Mouse (Mus musculus): ENCODE data around the gene Csf2rb2. TPM values are rescaled to one million over a fixed set of nuclear protein-coding genes. Genes with fewer than 3 reads are reported as not detected.
"Not testable (repeated sequence)": the region's sequence is repeated elsewhere in the genome, so short reads cannot be mapped to it uniquely, and the experiment has no call there.

Csf2rb2 gene
- polyA plus RNA-seq, 1 experiment from 2014 or later, result 0.54 TPM

- H3K27me3 ChIP-seq; H3K27ac ChIP-seq; H3K9ac ChIP-seq; H3K4me3 ChIP-seq (replicated peaks); H3K36me3 ChIP-seq; ATAC-seq (ENCODE audit: low read depth); H3K4me2 ChIP-seq; H3K9me3 ChIP-seq (replicated peaks): not testable (repeated sequence)
- peak; percentile 25 for DNase-seq
- peaks cover 12% of the 10 kb centered on the region for H3K4me1 ChIP-seq (replicated peaks)
- WGBS (ENCODE audit: insufficient replicate concordance), result 26% methylated on average over 6 of the region's 6 CpGs
Observed at GRCm38 (mm10) chr15:78329972-78330371, 24.5 kb upstream of the Csf2rb2 start.

GRCm38 (mm10) chr15:78328520-78329097 is 23.1 kb upstream of the Csf2rb2 start:
- no peak overlapping the region for H3K4me3 ChIP-seq (replicated peaks)
- H3K27ac ChIP-seq, result no peak overlapping the region
- H3K9me3 ChIP-seq (replicated peaks), result no peaks in the 10 kb centered on the region
- H3K4me2 ChIP-seq, result no peak overlapping the region
- no peak for ATAC-seq (ENCODE audit: low read depth)
- no peaks in the 10 kb centered on the region for H3K27me3 ChIP-seq
- DNase-seq, result no peak
- H3K4me1 ChIP-seq (replicated peaks), result peaks cover 17% of the 10 kb centered on the region
- H3K9ac ChIP-seq, result no peak overlapping the region
- H3K36me3 ChIP-seq, result no peaks in the 10 kb centered on the region
- 64% methylated on average over 3 of the region's 3 CpGs for WGBS (ENCODE audit: insufficient replicate concordance)

GRCm38 (mm10) chr15:78327753-78328341 is 22.3 kb upstream of the Csf2rb2 start:
- ATAC-seq (ENCODE audit: low read depth), result not testable (repeated sequence)

GRCm38 (mm10) chr15:78326747-78327146 is 21.2 kb upstream of the Csf2rb2 start:
- 73% methylated on average over 10 of the region's 10 CpGs for WGBS (ENCODE audit: insufficient replicate concordance)
- H3K36me3 ChIP-seq, result no peaks in the 10 kb centered on the region
- no peak for ATAC-seq (ENCODE audit: low read depth)
- H3K4me1 ChIP-seq (replicated peaks), result peaks cover 17% of the 10 kb centered on the region
- peak overlapping the region; percentile 3 for H3K4me2 ChIP-seq
- no peak for DNase-seq
- H3K4me3 ChIP-seq (replicated peaks), result peak overlapping the region; percentile 28
- no peaks in the 10 kb centered on the region for H3K9me3 ChIP-seq (replicated peaks)
- no peak overlapping the region for H3K27ac ChIP-seq
- 0 out of 2 replicates have a peak, but pooled peaks cover 4% of the 10 kb centered on the region for H3K27me3 ChIP-seq
- H3K9ac ChIP-seq, result no peak overlapping the region

More at GRCm38 (mm10) chr15:78327753-78328341, 22.3 kb upstream of the Csf2rb2 start:
- H3K27ac ChIP-seq; H3K9ac ChIP-seq; H3K36me3 ChIP-seq; DNase-seq; H3K9me3 ChIP-seq (replicated peaks); H3K27me3 ChIP-seq; H3K4me3 ChIP-seq (replicated peaks): not testable (repeated sequence)
- WGBS (ENCODE audit: insufficient replicate concordance), result 57% methylated on average over 6 of the region's 6 CpGs
- 0 out of 2 replicates have a peak overlapping the region, but pooled peaks have one; percentile 3 for H3K4me2 ChIP-seq
- peaks cover 17% of the 10 kb centered on the region for H3K4me1 ChIP-seq (replicated peaks)

- ATAC-seq (ENCODE audit: low read depth) (no peak), DNase-seq (peak; percentile 17)
- Histone ChIP-seq H3K27me3 (peaks cover 4% of the 10 kb centered on the region; the same call in 1 of the 2 replicates), H3K9ac (peak within 1 kb of the TSS; percentile 4; the same call in 1 of the 2 replicates), H3K4me3 (replicated peaks) (peak within 1 kb of the TSS; percentile 28), H3K4me1 (replicated peaks) (peaks cover 17% of the 10 kb centered on the region), H3K9me3 (replicated peaks) (no peaks in the 10 kb centered on the region), H3K36me3 (no peaks in the 10 kb centered on the region), H3K4me2 (peak within 1 kb of the TSS; percentile 3), H3K27ac (no peak within 1 kb of the TSS)
- 21% methylated on average over 11 of the region's 11 CpGs for WGBS (ENCODE audit: insufficient replicate concordance)
Observed at GRCm38 (mm10) chr15:78325671-78326339, 20.3 kb upstream of the Csf2rb2 start, which contains the start of gene Csf2rb. Gene Csf2rb, plus strand, starts transcription at chr15:78325752.

- ATAC-seq (ENCODE audit: low read depth) (no peak), DNase-seq (no peak)
- Histone ChIP-seq H3K4me2 (no peak overlapping the region), H3K27ac (no peak overlapping the region), H3K27me3 (peaks cover 4% of the 10 kb centered on the region; the same call in 1 of the 2 replicates), H3K9ac (no peak overlapping the region), H3K36me3 (no peaks in the 10 kb centered on the region), H3K4me3 (replicated peaks) (no peak overlapping the region), H3K4me1 (replicated peaks) (peaks cover 19% of the 10 kb centered on the region; the same call in 1 of the 2 replicates), H3K9me3 (replicated peaks) (no peaks in the 10 kb centered on the region)
- WGBS (ENCODE audit: insufficient replicate concordance), result 44% methylated on average over 2 of the region's 2 CpGs
Observed at GRCm38 (mm10) chr15:78324294-78324693, 18.8 kb upstream of the Csf2rb2 start.

- H3K4me1 ChIP-seq (replicated peaks), result peaks cover 24% of the 10 kb centered on the region
- no peak overlapping the region for H3K4me2 ChIP-seq
- ATAC-seq (ENCODE audit: low read depth), result no peak
- H3K36me3 ChIP-seq, result no peaks in the 10 kb centered on the region
- H3K4me3 ChIP-seq (replicated peaks), result no peak overlapping the region
- H3K9ac ChIP-seq, result no peak overlapping the region
- no peak for DNase-seq
- no peaks in the 10 kb centered on the region for H3K9me3 ChIP-seq (replicated peaks)
- H3K27me3 ChIP-seq, result peaks cover 4% of the 10 kb centered on the region; the same call in 1 of the 2 replicates
- 35% methylated on average over 1 of the region's 1 CpGs for WGBS (ENCODE audit: insufficient replicate concordance)
- H3K27ac ChIP-seq, result no peak overlapping the region
Observed at GRCm38 (mm10) chr15:78323366-78323765, 17.8 kb upstream of the Csf2rb2 start.

- WGBS (ENCODE audit: insufficient replicate concordance), result 8% methylated on average over 5 of the region's 5 CpGs
- Histone ChIP-seq H3K4me2 (no peak overlapping the region), H3K36me3 (no peaks in the 10 kb centered on the region), H3K27me3 (peaks cover 4% of the 10 kb centered on the region; the same call in 1 of the 2 replicates), H3K27ac (no peak overlapping the region), H3K4me1 (replicated peaks) (peaks cover 26% of the 10 kb centered on the region), H3K9me3 (replicated peaks) (no peaks in the 10 kb centered on the region), H3K4me3 (replicated peaks) (no peak overlapping the region), H3K9ac (no peak overlapping the region)
- peak; percentile 54 for DNase-seq
- peak; percentile 54 for ATAC-seq (ENCODE audit: low read depth)
Observed at GRCm38 (mm10) chr15:78320825-78321496, 15.4 kb upstream of the Csf2rb2 start.

- DNase-seq (peak; percentile 24), ATAC-seq (ENCODE audit: low read depth) (peak; percentile 82)
- not testable (repeated sequence) for H3K9me3 ChIP-seq (replicated peaks); H3K9ac ChIP-seq; H3K4me2 ChIP-seq; H3K4me3 ChIP-seq (replicated peaks); H3K36me3 ChIP-seq
- peaks cover 15% of the 10 kb centered on the region for H3K4me1 ChIP-seq (replicated peaks)
- peak overlapping the region; percentile 71 for H3K27ac ChIP-seq
- WGBS (ENCODE audit: insufficient replicate concordance), result 28% methylated on average over 2 of the region's 2 CpGs
- H3K27me3 ChIP-seq, result peaks cover 11% of the 10 kb centered on the region; the same call in 1 of the 2 replicates
Observed at GRCm38 (mm10) chr15:78318338-78319171, 13.0 kb upstream of the Csf2rb2 start.

GRCm38 (mm10) chr15:78313659-78314058 is 8.1 kb upstream of the Csf2rb2 start:
- WGBS (ENCODE audit: insufficient replicate concordance), result 69% methylated on average over 5 of the region's 5 CpGs
- H3K9me3 ChIP-seq (replicated peaks); H3K27ac ChIP-seq; H3K4me2 ChIP-seq; DNase-seq; H3K9ac ChIP-seq; H3K4me3 ChIP-seq (replicated peaks); ATAC-seq (ENCODE audit: low read depth); H3K36me3 ChIP-seq: not testable (repeated sequence)
- H3K4me1 ChIP-seq (replicated peaks), result peaks cover 13% of the 10 kb centered on the region
- peaks cover 26% of the 10 kb centered on the region for H3K27me3 ChIP-seq

All from liver, embryonic 13.5 days (tissue).